In the genomic region with DNA sequence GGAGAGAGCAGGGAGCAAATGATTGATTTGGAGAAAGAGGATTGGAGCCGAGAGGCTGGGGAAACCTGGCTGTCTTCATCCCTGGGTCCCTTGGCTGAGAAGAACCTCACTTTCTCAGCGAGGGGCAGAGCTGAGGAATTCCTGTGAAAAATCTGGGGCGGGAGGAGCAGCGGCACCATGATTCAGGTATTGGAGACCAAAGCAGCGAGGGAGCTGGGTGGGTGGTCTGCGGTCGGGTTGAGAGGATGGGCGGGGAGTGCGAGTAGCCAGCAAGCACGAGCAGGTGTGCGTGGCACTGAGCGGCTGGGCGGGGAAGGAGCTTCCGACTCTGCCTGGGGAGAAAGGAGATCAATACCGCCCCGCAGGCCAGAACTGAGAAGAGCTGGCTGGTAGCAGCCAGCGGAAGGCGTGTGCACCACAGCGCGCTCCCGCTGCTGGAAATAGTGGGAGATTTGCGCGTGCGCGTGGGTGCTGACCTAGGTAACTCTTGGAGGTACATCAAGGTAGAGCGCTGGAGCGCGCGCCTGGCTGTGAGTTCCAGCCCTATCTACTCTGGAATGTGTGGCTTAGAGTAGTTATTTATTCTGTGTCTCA, we compare ENCODE assay signal across 8 mouse cellular contexts. TPM values are rescaled to one million over a fixed set of nuclear protein-coding genes. Genes with fewer than 3 reads are reported as not detected.
DNase-seq lines count a peak whose midpoint lies in the region; ATAC-seq lines count a peak whose summit lies in the region.

No protein-coding gene starts in this region.

- no peaks in the 10 kb centered on the region for H3K9me3 ChIP-seq in hindbrain, embryonic 10.5 days
- H3K9me3 ChIP-seq in stomach, embryonic 14.5 days (ENCODE audit: control insufficient read depth, low read depth, low read length): no peaks in the 10 kb centered on the region

- H3K27me3 ChIP-seq in hindbrain, embryonic 10.5 days (ENCODE audit: insufficient read depth, poor library complexity, severe bottlenecking): peaks cover 56% of the 10 kb centered on the region
- H3K27me3 ChIP-seq in stomach, embryonic 14.5 days (ENCODE audit: control insufficient read depth, insufficient read depth, low read length): peaks cover 7% of the 10 kb centered on the region; the same call in 1 of the 2 replicates

- H3K27ac ChIP-seq in hindbrain, embryonic 10.5 days: peak overlapping the region; percentile 79
- H3K27ac ChIP-seq in stomach, embryonic 14.5 days (ENCODE audit: low read length): no peak overlapping the region

- ATAC-seq in megakaryocyte-erythroid progenitor cell, adult 5-6 weeks (replicated peaks; ENCODE audit: low FRiP score, low TSS enrichment, poor library complexity, severe bottlenecking): peak; percentile 72
- peak; percentile 66; the same call in 1 of the 2 replicates for ATAC-seq in stomach, embryonic 14.5 days (ENCODE audit: insufficient number of reproducible peaks, insufficient read depth, low FRiP score, low read depth)

- peak overlapping the region; percentile 62 for H3K4me3 ChIP-seq in hindbrain, embryonic 10.5 days
- H3K4me3 ChIP-seq in stomach, embryonic 14.5 days (ENCODE audit: low read depth, low read length): peak overlapping the region; percentile 38

- under 1% methylated on average over 29 of the region's 29 CpGs for WGBS in hindbrain, embryonic 10.5 days
- WGBS in stomach, embryonic 14.5 days: under 1% methylated on average over 29 of the region's 29 CpGs

- H3K9ac ChIP-seq in stomach, embryonic 14.5 days (replicated peaks; ENCODE audit: low read depth, low read length): no peak overlapping the region

- H3K36me3 ChIP-seq in hindbrain, embryonic 10.5 days: no peaks in the 10 kb centered on the region
- H3K36me3 ChIP-seq in stomach, embryonic 14.5 days (ENCODE audit: control insufficient read depth, insufficient read depth, low read length): no peaks in the 10 kb centered on the region

- peak; percentile 16 for DNase-seq in urinary bladder, postnatal 14 days (ENCODE audit: low spot score)
- DNase-seq in urinary bladder, adult 2 months (ENCODE audit: low spot score): no peak
- peak; percentile 57 for DNase-seq in embryo, embryonic 10 days (ENCODE audit: low spot score)
- peak; percentile 60 for DNase-seq in hindbrain, embryonic 10.5 days (ENCODE audit: low spot score)
- peak; percentile 72 to 78 for DNase-seq in layer of hippocampus, postnatal 14 days (ENCODE audit: low spot score in 2 of 2)
- no peak for DNase-seq in ovary, postnatal 36 days (ENCODE audit: low spot score)

- H3K4me2 ChIP-seq in stomach, embryonic 14.5 days (replicated peaks; ENCODE audit: low read depth, low read length): peak overlapping the region; percentile 74

- peaks cover 21% of the 10 kb centered on the region for H3K4me1 ChIP-seq in hindbrain, embryonic 10.5 days (replicated peaks)
- H3K4me1 ChIP-seq in stomach, embryonic 14.5 days (ENCODE audit: control insufficient read depth, insufficient read depth, low read length): 0 out of 2 replicates have a peak, but pooled peaks cover 6% of the 10 kb centered on the region

RNA-seq across cellular contexts. Expression of gene Chl1, which starts 1.7 kb away (rescaled TPM):
- 3.1 and 3.6 TPM in 2 replicates for polyA plus RNA-seq in urinary bladder, adult 2 months (2012; rRNA removed)
- polyA plus RNA-seq in hindbrain, embryonic 10.5 days (2016; fragmentation: Nextera tagmentation; extraction: Ambion mirVana): 2.3 and 10.8 TPM in 2 replicates
- 100 to 1,000 TPM; 172 to 190 TPM for total RNA-seq in layer of hippocampus, postnatal 14 days (2021)
- not detected in 2 replicates for total RNA-seq in megakaryocyte-erythroid progenitor cell, adult 5-6 weeks (2014; fragmentation: Nextera tagmentation)
- total RNA-seq in megakaryocyte-erythroid progenitor cell, adult 5-6 weeks (2017): not detected in 2 replicates
- 8.1 and 9.3 TPM in 2 replicates for polyA plus RNA-seq in stomach, embryonic 14.5 days (2014; fragmentation: Nextera tagmentation; extraction: Ambion mirVana)

Comparison
In these comparisons a context has a peak if more than half of its experiments do, and no peak if none do; other contexts are left out.
1. DNase-seq: peak in urinary bladder, postnatal 14 days (single experiment), embryo, embryonic 10 days (single experiment), hindbrain, embryonic 10.5 days (single experiment) and layer of hippocampus, postnatal 14 days (2 of 2); none in urinary bladder, adult 2 months (single experiment) and ovary, postnatal 36 days (single experiment).